Mouse (Mus musculus) embryonic facial prominence, embryonic 15.5 days (tissue): Measurements from ENCODE around the gene Slc26a8. TPM values are rescaled to one million over a fixed set of nuclear protein-coding genes. Genes with fewer than 3 reads are reported as not detected.

ENCODE experiments used
- ATAC-seq: fragments of 200-750 bp; cut with Nextera tagmentation; 2 replicates; pipeline ENCODE4 v1.8.0; 2017; ENCODE audit warnings: low read depth, moderate TSS enrichment; ENCODE audit not compliant: insufficient number of reproducible peaks, low FRiP score, low TSS enrichment
- H3K27ac ChIP-seq: fragments of 300-500 bp; sonication (generic); replicated peaks from 2 replicates; pipeline ENCODE4 v1.5.1; 2015; ENCODE audit warnings: mild to moderate bottlenecking, inconsistent platforms
- H3K27me3 ChIP-seq: fragments of 300-500 bp; sonication (generic); 2 replicates; pipeline ENCODE4 v1.6.1; 2015; ENCODE audit warnings: inconsistent platforms
- H3K36me3 ChIP-seq: fragments of 300-500 bp; sonication (generic); 2 replicates; pipeline ENCODE4 v1.6.1; 2015; ENCODE audit warnings: mild to moderate bottlenecking, inconsistent platforms
- H3K4me1 ChIP-seq: fragments of 300-500 bp; sonication (generic); 2 replicates; pipeline ENCODE4 v1.6.1; 2015; ENCODE audit warnings: inconsistent platforms
- H3K4me2 ChIP-seq: fragments of 300-500 bp; sonication (generic); replicated peaks from 2 replicates; pipeline ENCODE4 v1.6.1; 2015; ENCODE audit warnings: mild to moderate bottlenecking, inconsistent platforms
- H3K4me3 ChIP-seq: fragments of 300-500 bp; sonication (generic); replicated peaks from 2 replicates; pipeline ENCODE4 v1.5.1; 2015; ENCODE audit warnings: mild to moderate bottlenecking, inconsistent platforms
- H3K9ac ChIP-seq: fragments of 300-500 bp; sonication (generic); 2 replicates; pipeline ENCODE4 v1.6.1; 2015; ENCODE audit warnings: inconsistent platforms
- H3K9me3 ChIP-seq: fragments of 300-500 bp; sonication (generic); replicated peaks from 2 replicates; pipeline ENCODE4 v1.6.1; 2016; ENCODE audit warnings: inconsistent platforms
- WGBS: fragments of 180-500 bp; shearing (Covaris S2); methylation state at CpG from one replicate; pipeline ENCODE4 v1.1.7; 2015; 5-methylcytosine and 5-hydroxymethylcytosine counted together
- polyA plus RNA-seq: library from polyadenylated mRNA; unstranded; fragments of >200 nt; fragmentation: Nextera tagmentation; extraction: Ambion mirVana; gene quantifications from 2 replicates; pipeline ENCODE4 v1.2.1, GENCODE M21; 2015

Slc26a8 gene
- polyA plus RNA-seq, 1 experiment from 2014 or later, result 0.80 TPM

- H3K9me3 ChIP-seq, result no peaks in the 10 kb centered on the region
- 91% methylated on average over 6 of the region's 6 CpGs for whole genome bisulfite sequencing
- H3K4me1 ChIP-seq, result peaks cover 19% of the 10 kb centered on the region
- ATAC-seq, result no peak
- H3K27me3 ChIP-seq, result no peaks in the 10 kb centered on the region
- H3K36me3 ChIP-seq, result peaks cover 23% of the 10 kb centered on the region
- H3K4me3 ChIP-seq, result no peak overlapping the region
- no peak overlapping the region for H3K4me2 ChIP-seq
- no peak overlapping the region for H3K27ac ChIP-seq
- no peak overlapping the region for H3K9ac ChIP-seq
These were observed 21.2 kb upstream of the Slc26a8 start for GRCm38 (mm10) chr17:28711237-28711636.

- no peaks in the 10 kb centered on the region for H3K9me3 ChIP-seq
- peaks cover 17% of the 10 kb centered on the region for H3K36me3 ChIP-seq
- no peak for ATAC-seq
- 77% methylated on average over 8 of the region's 8 CpGs for WGBS
- no peak overlapping the region for H3K4me2 ChIP-seq
- H3K4me1 ChIP-seq, result peaks cover 19% of the 10 kb centered on the region
- no peaks in the 10 kb centered on the region for H3K27me3 ChIP-seq
- H3K9ac ChIP-seq, result no peak overlapping the region
- no peak overlapping the region for H3K27ac ChIP-seq
- no peak overlapping the region for H3K4me3 ChIP-seq
These were observed 20.3 kb upstream of the Slc26a8 start for GRCm38 (mm10) chr17:28710291-28710688.

GRCm38 (mm10) chr17:28709552-28710290 is 19.7 kb upstream of the Slc26a8 start:
- no peak overlapping the region for H3K27ac ChIP-seq
- 79% methylated on average over 8 of the region's 8 CpGs for WGBS
- H3K4me2 ChIP-seq, result no peak overlapping the region
- peaks cover 13% of the 10 kb centered on the region for H3K36me3 ChIP-seq
- no peaks in the 10 kb centered on the region for H3K9me3 ChIP-seq
- no peaks in the 10 kb centered on the region for H3K27me3 ChIP-seq
- peaks cover 19% of the 10 kb centered on the region for H3K4me1 ChIP-seq
- no peak overlapping the region for H3K4me3 ChIP-seq
- ATAC-seq, result no peak
- H3K9ac ChIP-seq, result no peak overlapping the region

DNA sequence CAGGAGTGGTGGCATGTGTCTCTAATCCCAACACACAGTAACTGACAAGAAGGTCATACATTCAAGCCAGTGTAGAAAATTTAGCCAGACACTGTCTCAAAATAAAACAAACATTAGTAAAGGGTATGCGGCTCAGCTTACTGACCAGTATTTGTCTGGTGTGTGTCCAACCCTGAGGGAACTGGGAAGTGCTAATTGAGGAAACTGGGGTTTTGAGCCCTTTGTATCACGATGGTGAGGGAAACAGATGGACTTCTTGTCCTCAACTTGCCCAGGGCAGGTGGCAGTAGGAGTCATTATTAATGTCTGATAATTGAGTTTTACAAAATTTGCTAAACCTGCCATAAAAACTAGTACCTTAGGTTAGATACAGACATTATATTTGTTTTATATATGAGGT is 19.0 kb upstream of the Slc26a8 start:
- Histone ChIP-seq H3K27ac (no peak overlapping the region), H3K4me3 (no peak overlapping the region), H3K9ac (no peak overlapping the region), H3K4me2 (no peak overlapping the region), H3K9me3 (no peaks in the 10 kb centered on the region), H3K4me1 (peaks cover 19% of the 10 kb centered on the region), H3K27me3 (no peaks in the 10 kb centered on the region), H3K36me3 (peaks cover 5% of the 10 kb centered on the region)
- whole genome bisulfite sequencing, result 33% methylated on average over 2 of the region's 2 CpGs
- ATAC-seq, result no peak

DNA sequence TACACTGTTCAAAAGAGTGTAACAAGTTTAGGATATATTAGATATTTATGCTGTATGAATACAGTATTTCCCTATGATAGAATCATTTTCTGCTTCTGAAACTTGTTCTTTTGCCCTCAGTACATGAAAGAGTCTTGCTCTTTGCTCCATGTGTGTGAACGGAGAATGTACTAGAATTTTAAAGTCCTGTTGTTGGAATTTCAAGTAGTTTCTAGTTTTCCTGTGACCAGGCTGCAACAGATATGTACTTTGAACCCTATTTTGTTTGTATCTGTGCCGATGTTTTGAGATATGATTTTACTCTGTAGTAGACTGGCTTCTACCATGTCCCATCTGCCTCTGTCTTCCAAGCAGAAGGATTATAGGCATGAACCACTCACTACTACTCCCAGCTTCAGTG is 17.8 kb upstream of the Slc26a8 start:
- no peak for ATAC-seq
- H3K9me3 ChIP-seq, result no peaks in the 10 kb centered on the region
- H3K4me2 ChIP-seq, result no peak overlapping the region
- H3K4me3 ChIP-seq, result no peak overlapping the region
- no peaks in the 10 kb centered on the region for H3K36me3 ChIP-seq
- no peak overlapping the region for H3K27ac ChIP-seq
- WGBS, result 90% methylated on average over 2 of the region's 2 CpGs
- no peaks in the 10 kb centered on the region for H3K27me3 ChIP-seq
- peaks cover 19% of the 10 kb centered on the region for H3K4me1 ChIP-seq
- no peak overlapping the region for H3K9ac ChIP-seq

GRCm38 (mm10) chr17:28707136-28707627 is 17.1 kb upstream of the Slc26a8 start:
- ATAC-seq, result no peak
- Histone ChIP-seq H3K27ac (peak overlapping the region; percentile 55), H3K4me2 (no peak overlapping the region), H3K27me3 (no peaks in the 10 kb centered on the region), H3K4me1 (peaks cover 19% of the 10 kb centered on the region), H3K9ac (no peak overlapping the region), H3K4me3 (no peak overlapping the region), H3K36me3 (no peaks in the 10 kb centered on the region), H3K9me3 (no peaks in the 10 kb centered on the region)
- WGBS, result 70% methylated on average over 3 of the region's 3 CpGs

DNA sequence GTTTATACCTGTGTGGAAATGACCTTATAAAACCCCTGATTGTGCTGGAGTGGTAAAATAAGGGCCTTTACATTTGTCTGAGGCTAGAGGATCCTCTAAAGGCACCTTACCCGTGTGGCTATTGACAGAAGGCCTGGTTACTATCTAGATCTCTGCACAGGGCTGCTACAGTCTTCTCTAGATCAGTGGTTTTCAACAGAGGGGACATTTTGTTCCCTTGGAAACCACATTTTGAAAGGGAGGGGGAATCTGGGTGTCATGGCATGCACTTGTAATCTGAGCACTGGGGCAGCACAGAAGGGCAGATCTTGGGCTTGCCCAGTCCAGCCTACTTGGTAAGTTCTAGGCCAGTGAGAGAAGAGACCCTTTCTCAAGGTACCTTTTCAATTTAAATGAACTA is 16.7 kb upstream of the Slc26a8 start:
- WGBS, result 46% methylated on average over 1 of the region's 1 CpGs

GRCm38 (mm10) chr17:28702646-28703045 is 12.6 kb upstream of the Slc26a8 start:
- no peak for ATAC-seq
- Histone ChIP-seq H3K27ac (no peak overlapping the region), H3K9ac (no peak overlapping the region), H3K27me3 (no peaks in the 10 kb centered on the region), H3K4me3 (no peak overlapping the region), H3K4me1 (peaks cover 31% of the 10 kb centered on the region), H3K4me2 (no peak overlapping the region), H3K9me3 (no peaks in the 10 kb centered on the region), H3K36me3 (no peaks in the 10 kb centered on the region)
- 60% methylated on average over 2 of the region's 2 CpGs for WGBS

More for the DNA sequence above, 16.7 kb upstream of the Slc26a8 start:
- no peaks in the 10 kb centered on the region for H3K36me3 ChIP-seq
- H3K27me3 ChIP-seq, result no peaks in the 10 kb centered on the region
- ATAC-seq, result no peak
- peaks cover 19% of the 10 kb centered on the region for H3K4me1 ChIP-seq
- H3K9ac ChIP-seq, result no peak overlapping the region
- no peak overlapping the region for H3K4me3 ChIP-seq
- H3K4me2 ChIP-seq, result no peak overlapping the region
- H3K9me3 ChIP-seq, result no peaks in the 10 kb centered on the region
- H3K27ac ChIP-seq, result peak overlapping the region; percentile 55

DNA sequence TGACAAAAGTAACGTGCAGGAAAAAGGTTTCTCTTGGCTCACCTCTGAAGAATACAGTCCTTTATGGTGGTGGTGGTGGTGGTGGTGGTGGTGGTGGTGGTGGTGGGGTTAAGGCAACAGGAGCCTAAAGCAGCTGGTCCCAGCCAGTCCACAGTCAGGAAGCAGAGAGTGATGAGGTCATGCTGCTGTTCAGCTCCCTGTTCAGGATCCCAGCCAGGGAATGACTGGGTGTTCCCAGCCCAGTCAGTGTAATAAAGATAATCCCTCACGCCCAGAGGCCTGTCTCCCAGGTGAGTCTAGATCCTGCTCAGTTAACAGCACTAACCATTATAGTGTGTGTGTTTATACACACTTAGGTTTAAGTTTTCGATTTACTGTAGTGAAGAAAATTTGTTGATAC is 11.7 kb upstream of the Slc26a8 start:
- Histone ChIP-seq H3K36me3 (no peaks in the 10 kb centered on the region), H3K9ac (no peak overlapping the region), H3K9me3 (no peaks in the 10 kb centered on the region), H3K4me1 (peaks cover 34% of the 10 kb centered on the region), H3K4me2 (no peak overlapping the region), H3K27me3 (no peaks in the 10 kb centered on the region), H3K4me3 (no peak overlapping the region), H3K27ac (no peak overlapping the region)
- 86% methylated on average over 3 of the region's 3 CpGs for WGBS
- no peak for ATAC-seq

- Histone ChIP-seq H3K4me3 (no peak overlapping the region), H3K27ac (no peak overlapping the region), H3K4me1 (peaks cover 36% of the 10 kb centered on the region), H3K36me3 (no peaks in the 10 kb centered on the region), H3K27me3 (no peaks in the 10 kb centered on the region), H3K9me3 (no peaks in the 10 kb centered on the region), H3K9ac (no peak overlapping the region), H3K4me2 (no peak overlapping the region)
- ATAC-seq, result no peak
- WGBS, result 88% methylated on average over 4 of the region's 4 CpGs
These were observed 11.1 kb upstream of the Slc26a8 start for GRCm38 (mm10) chr17:28701171-28701570.

- ATAC-seq, result no peak
- H3K27me3 ChIP-seq, result no peaks in the 10 kb centered on the region
- 59% methylated on average over 7 of the region's 7 CpGs for WGBS
- no peaks in the 10 kb centered on the region for H3K36me3 ChIP-seq
- H3K9ac ChIP-seq, result no peak overlapping the region
- H3K27ac ChIP-seq, result no peak overlapping the region
- no peak overlapping the region for H3K4me3 ChIP-seq
- peaks cover 35% of the 10 kb centered on the region for H3K4me1 ChIP-seq
- no peak overlapping the region for H3K4me2 ChIP-seq
- no peaks in the 10 kb centered on the region for H3K9me3 ChIP-seq
These were observed 9.8 kb upstream of the Slc26a8 start for GRCm38 (mm10) chr17:28699789-28700188.

GRCm38 (mm10) chr17:28698672-28699071 is 8.6 kb upstream of the Slc26a8 start:
- Histone ChIP-seq H3K27me3 (no peaks in the 10 kb centered on the region), H3K27ac (no peak overlapping the region), H3K36me3 (no peaks in the 10 kb centered on the region), H3K9ac (no peak overlapping the region), H3K4me2 (no peak overlapping the region), H3K4me1 (peaks cover 41% of the 10 kb centered on the region), H3K4me3 (no peak overlapping the region), H3K9me3 (no peaks in the 10 kb centered on the region)
- ATAC-seq, result no peak
- 70% methylated on average over 2 of the region's 2 CpGs for WGBS
